Mouse (Mus musculus): ENCODE results near the gene Ccdc162.

Gene Ccdc162

DNA sequence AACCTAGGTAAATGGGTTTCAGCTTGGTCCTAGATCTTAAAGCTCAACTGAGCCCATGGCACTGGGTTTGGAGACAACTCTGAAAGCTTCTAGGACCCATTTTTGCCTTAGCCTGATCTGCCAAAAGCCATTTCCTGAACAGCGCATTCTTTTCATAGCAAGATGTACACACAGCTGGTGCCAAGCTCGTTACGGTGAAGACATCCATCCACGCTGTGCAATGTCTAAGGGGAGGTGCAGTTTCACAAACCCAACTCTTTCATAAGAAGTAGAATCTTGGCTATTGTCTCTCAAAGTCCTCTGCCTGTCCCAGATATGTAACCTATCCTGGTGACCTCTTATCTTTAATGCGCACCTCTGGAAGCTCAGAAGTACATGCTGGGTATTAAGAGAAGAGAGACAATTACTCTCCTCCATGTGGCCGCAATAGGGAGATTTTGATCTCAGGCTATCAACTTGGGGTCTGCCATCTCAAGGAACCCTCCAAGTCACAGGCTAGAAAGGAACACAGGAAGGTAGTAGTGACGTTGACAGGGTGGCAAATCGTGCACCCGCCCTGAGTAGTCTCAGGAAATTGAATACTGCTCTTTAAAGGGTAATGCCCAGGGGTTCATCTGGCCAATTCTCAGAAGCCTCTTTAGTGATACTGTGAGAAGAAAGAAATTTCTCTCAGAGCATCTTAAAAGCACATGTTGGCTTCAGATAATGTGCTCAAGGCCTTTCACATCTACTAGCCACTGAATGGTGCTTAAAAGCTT, 81.0 kb downstream of the Ccdc162 start:
- peak; percentile 55 for DNase-seq (ENCODE audit: low read depth)

DNA sequence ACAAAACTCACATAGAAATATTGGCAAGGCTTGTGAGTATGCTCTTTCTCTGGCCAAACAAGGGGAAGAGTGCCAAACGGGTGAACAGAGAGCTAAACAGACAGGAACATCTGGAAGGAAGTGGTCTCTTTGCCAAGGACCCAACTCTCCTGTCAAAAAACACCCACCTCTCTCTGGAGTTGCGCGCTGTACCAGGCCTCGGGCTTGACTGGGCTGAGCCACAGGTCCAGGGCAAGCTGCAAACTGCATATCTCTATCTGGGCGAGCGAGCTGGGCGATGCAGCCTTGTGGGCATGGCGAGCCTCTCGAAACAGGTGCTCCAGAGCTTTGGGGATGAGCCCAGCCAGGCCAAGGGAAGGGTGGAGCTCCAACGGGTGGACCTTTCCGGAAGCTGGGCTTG, 82.6 kb downstream of the Ccdc162 start:
- DNase-seq (ENCODE audit: low read depth): no peak

DNA sequence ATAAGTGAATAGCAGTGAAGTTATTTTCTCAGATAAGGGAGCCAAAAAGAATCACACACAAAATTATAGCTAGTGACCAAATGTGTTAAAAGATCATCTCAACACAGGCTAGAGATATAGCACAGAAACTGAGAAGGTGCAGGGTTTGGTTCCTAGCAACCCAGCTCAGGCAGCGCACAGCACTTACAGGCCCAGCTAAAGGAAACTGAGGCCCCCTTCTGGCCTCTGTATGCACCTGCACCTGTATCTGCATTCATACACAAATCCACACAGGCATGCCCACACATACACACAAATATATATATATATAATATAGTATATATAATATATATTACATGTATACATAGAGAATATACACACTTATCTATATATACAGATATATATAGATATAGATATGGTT, 84.4 kb downstream of the Ccdc162 start:
- DNase-seq (ENCODE audit: low read depth): no peak

DNA sequence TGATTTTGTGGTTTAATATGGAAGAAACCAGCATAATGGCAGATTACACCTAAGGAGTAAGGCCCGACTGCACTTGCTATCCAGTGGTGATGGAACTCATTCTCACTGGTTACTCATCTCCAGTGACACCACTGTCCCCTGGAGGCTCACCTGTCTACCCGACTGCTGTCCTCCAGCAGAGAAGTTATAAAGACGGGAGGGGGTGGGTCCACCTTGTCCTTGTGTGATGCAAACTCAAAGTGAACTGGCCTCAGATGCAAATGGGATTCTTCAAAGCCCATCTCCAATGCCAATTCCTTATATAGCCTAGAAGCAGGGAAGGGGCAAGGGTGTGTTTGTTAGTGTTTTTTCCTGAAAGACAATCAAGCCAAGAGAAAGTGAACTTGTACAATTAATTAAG, 89.4 kb downstream of the Ccdc162 start:
- DNase-seq (ENCODE audit: low read depth): no peak

DNA sequence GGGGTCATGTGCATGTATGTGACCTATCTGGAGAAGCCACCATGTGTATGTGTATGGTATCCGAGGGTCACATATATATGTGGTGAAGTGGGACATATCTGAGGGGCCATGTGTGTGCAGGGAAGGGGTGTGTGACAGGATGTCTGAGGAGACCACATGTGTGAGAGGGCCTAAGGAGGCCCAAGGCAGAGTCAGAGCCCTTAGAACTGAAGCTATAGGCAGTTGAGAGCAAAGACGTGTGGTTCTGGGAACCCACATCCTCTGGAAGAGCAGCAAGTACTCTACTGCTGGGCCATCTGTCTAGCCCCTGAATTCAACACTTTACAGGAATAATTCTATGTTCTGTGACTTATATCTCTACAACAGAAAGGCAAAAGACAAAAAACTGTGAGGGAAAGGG, 96.4 kb downstream of the Ccdc162 start:
- peak; percentile 75 for DNase-seq (ENCODE audit: low read depth)

DNA sequence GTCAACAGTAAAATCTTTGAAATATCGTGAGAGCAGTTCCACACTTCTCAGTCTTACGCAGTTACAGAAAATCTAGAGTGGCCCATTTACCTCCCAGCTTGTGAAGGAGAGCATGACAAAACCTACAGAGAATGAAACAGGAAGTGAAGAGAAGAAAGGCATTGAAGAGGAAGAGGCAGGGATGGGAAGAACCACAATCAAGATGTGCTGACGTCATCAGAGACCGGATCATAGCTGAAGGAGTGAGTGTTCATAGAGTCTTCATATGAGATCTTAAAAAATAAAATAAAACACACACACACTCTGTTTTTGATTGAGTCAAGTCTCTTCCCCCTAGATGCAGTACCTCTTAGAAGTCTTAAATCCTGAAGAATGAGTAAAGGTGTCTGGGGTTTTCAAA, 100.9 kb downstream of the Ccdc162 start:
- peak; percentile 84 for DNase-seq (ENCODE audit: low read depth)

DNA sequence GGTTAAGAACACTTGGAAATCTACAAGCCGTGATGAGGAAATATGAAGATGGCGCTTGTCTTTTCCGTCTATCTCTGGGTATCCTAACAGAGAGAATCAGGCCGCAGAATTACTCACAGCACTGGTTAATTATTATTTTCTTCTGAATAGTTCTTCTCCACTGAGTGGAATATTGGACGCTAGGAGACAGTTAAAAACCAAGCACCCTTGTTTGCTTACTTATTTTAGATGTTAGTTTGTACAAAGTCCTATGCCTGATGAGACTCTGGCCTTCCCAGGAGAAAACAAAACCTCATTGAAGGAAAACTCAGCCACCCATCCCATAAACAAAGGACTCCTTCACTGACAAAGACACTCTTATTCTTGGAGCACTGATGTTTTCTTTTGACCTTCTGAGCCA, 104.5 kb downstream of the Ccdc162 start:
- DNase-seq (ENCODE audit: low read depth): no peak

DNA sequence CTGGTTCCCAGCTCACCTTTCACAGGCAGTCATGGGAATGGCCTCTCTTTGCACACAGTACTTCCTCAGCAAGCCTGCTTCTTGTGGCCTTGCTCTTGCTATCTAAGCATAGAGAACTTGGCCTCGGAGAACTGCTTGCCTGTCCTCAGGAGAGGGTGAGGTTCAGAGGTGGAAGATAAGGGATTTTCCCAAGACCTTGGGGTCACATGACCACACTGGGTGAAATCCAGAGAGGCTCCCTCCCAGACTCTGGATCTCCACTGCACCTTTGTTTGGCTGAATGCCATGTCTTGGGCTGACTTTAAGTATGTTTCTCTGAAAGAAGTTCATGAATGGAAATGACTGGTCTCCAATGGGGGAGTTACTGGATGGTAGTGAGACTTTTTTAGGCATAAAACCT, 107.0 kb downstream of the Ccdc162 start:
- DNase-seq (ENCODE audit: low read depth): no peak

DNA sequence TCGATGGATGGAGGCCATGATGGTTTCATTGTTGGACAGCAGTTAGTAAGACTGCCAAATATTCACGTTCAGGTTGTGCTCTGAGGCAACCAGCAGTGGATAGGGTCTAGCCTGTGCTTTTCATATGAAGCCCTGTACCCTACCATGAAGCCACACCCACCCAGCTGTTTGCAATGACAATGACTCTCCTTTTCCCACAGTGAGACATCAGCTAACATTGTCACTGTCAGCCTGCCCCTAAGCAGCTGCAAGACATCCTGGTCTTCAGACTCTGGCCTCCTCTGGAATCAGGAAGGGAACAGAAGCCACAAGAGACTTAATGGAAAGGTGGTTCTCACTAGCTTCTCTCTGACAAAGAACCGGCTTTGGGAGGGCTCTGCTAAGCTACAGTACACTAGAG, 107.9 kb downstream of the Ccdc162 start:
- DNase-seq (ENCODE audit: low read depth): no peak

DNA sequence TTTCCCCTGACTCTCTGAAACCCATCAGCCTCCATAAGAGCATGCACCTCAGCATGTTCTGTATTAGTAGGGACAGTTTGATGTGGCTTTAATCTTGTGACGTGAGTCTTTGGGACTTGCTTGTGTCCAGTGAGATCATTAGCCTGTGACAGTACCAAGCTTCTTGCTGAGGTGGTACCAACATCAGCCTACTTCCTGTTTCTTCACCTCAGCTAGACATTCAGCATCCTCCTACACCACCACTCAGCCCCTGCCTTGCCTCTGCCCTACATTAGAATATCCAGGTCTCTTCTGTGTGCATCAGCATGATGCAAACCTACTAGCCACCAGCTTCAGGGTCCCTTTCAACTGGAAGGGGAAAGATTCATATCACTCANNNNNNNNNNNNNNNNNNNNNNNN, 113.8 kb downstream of the Ccdc162 start:
- DNase-seq (ENCODE audit: low read depth): peak; percentile 45

DNA sequence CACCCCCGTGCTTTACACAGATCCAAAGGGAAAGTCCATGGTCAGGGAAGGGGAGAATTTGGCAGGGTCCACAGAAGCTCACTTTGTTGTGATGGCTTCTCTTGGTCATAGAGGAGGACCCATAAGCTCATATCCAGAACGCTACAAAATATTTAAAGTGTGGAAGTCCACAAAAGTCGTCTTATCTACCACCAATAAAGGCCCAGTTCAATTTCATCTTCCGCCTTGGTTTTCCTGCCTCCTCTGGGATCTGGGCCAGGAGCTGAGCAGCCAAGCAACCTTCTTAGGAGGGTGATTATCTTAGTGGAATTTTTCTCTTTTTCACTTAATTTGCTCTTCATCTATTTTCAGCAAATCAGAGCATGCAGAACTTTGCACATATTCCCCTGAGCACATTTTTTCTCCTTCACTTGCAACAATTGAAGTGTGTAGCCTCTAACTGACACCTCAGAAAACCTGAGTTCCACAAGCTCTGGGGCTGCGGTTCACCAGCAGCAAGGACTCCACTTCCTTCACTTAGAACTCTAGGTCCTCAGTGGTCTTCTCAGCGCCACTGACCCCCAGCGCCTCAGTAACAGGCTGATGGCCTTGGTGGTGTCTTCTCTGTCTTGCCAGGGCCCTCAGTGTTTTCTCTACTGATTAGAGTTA, 114.4 kb downstream of the Ccdc162 start:
- DNase-seq (ENCODE audit: low read depth): no peak

DNA sequence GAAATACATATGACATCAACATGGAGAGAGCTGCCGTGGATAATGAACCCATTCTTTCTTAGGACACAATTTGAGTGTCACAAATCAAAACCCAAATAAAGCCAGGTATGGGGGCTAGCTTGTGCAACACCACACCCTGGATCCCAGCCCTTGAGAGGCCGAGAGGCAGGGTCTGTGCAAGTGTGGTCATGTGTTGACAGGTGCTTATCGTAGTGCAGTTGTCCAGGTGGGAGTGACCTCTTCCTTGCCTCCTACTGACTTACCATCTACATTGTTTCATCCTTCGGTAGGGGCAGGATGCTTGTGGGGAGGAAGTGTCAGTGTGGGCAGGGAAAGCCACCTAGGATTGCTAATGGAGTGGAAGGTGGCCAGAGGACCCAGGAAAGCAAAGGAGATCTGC, 115.1 kb downstream of the Ccdc162 start:
- DNase-seq (ENCODE audit: low read depth): no peak

DNA sequence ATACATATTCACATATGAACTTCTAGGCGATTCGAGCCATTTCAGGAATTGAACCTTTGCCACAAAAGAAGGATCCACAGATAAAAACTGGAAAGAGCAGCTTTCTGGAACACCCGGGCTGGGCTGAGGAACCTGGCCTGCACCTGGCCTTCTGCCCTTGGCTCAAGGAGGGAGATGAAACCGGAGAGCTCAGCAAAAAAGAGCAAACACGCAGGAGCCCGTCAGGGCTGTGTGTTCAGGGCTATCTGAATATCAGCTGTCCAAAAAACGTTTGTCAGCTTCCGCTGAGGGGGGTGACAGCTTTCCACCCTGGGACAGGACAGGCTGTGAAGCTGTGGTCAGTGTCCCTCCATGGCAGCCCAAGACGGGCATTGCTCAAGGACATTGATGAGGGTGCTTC, 117.4 kb downstream of the Ccdc162 start:
- no peak for DNase-seq (ENCODE audit: low read depth)

DNA sequence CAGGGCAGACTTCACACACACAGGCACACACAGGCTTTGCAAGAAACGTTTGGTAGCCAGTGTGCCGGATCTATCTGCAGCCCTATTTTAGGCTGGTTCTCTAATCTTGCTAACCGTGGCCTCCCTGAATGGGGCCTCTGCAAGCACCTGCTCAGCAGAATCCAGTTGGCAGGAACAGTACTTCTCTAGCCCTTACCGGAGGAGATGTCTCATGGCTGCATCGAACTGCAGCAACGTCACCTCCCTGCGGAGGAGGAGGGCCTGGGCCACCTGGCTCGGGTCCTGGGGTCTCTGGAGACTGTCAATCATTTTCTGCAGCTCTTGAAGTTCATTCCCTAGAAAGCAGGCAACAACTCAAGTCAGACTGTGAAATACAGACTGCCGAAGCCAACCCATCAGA, 118.2 kb downstream of the Ccdc162 start:
- no peak for DNase-seq (ENCODE audit: low read depth)

DNA sequence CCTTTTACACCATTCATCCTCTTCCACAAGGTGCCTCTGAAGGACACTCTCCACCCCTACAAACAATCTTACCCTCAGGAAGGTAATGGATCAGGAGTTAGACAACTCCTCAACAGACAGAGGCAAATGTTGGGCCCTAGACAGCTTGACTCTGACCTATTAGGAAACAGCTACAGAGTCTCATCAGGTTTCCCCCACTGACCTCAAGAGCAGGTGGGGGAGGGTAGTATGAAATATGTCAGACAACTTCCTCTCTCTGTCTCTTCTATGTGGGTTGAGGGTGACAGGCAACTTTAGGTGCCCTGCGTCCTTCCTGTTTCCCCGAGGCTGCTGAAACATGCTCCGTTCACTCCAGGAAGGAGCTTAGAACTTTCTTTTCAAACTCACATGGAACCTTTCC, 120.9 kb downstream of the Ccdc162 start:
- peak; percentile 83 for DNase-seq (ENCODE audit: low read depth)

DNA sequence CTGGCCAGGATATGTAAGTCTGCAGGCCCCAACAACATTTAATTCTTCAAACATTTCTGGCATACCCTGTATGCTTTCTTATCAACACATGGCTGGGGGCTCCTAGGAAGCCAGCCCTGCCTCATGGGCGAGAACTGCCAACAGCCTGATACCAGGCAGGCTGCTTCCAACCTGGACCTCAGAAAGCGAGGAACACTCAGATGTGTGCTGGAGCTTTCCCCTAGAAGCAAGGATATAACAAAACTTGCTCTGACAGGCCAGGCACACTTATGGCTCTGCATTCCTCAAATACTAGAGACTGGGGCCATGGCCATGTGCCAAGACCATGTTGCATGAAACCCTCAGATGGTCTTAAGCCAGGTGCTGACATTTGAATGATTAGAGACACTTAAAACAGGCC, 121.5 kb downstream of the Ccdc162 start:
- DNase-seq (ENCODE audit: low read depth): no peak

DNA sequence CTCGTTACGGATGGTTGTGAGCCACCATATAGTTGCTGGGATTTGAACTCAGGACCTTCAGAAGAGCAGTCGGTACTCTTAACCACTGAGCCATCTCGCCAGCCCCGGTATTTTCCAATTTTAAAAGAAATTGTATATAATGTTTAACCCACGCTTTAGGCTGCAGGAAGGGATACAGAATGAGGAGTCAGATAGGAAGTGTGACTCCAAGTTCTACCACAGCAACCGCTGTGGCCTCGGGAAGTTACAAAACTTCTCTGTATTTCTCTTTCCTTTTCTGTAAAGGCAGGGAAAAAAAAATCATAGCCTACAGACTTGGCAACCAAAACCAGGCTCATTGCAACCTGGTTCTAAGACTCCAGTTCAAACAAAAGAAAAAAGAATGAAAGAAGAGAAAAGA, 122.0 kb downstream of the Ccdc162 start:
- DNase-seq (ENCODE audit: low read depth): no peak

DNA sequence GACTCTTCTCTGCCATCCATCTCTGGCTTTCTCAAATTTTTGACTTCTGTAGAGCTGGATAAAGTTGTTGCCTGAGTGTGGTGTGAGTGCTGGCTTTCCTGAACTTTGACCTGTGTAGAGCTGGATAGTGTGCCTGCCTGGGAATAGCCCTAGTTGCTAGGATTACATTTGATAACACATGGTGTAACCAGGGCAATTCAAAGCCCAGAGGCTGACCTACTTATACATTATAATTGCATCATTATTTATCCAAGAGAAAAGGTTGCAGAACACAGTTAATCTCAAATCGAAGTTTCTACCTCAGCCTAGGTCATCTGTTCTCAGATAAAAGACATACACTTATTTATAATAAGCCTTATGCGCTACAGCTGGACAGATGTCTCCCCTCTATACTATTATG, 127.8 kb downstream of the Ccdc162 start:
- no peak for DNase-seq (ENCODE audit: low read depth)

DNA sequence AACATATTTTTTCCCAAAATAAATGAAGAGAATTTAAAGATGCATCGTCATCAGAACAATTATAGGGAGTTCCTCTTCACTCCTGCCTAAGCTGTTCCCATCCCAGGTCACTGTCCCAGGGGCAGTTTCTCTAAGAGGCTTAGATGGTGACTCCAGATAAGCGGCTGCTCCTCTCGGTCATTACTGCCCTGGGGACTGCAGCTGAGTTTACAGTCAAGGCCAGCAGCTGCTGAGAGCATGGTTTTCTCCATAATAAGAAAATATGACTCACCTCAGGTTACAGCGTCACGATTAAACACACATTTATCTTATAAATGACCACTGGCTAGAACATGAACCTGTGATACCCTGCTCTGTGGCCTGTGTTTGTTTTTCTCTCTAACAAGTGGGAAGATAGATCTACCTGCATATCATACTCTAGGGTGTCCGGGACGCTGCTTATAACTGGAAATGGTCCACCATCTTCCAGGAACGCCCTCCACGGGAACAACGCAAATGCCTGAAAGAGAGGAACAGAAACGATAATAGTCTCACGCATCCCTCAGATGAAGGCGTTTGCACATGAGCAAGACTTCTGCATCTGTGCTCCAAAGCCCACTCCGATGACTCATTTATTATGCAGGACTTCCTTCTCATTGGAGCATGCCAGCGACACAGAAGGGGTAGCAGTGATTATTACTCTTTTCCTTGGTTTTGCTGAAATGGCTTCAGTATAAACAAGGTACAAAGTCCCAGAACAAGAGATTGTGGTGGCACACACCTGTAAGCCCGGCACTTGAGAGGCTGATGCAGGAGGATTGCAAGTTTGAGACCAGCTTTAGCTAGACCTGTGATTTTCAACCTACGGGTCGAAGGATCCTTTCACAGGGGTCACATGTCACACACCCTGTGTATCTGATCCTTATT, 129.2 kb downstream of the Ccdc162 start:
- no peak for DNase-seq (ENCODE audit: low read depth)

DNA sequence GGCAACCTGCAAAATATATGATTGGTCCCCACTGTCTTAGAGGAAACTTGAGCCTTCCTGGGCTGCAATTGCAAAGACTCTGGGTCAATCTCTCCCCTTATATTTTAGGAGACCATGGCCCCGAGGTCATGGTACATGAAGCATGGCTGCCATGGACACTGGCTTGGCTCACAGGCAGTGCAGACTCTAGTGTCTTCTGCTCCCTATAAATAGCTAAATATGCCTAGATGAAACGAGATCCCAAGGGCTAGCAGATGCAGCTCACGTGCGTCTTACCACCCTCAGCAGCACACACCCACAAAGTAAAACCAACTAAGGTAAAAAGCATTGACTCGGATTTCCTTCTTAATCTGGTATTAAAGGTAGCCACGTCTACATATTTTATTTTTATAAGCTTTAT, 133.1 kb downstream of the Ccdc162 start:
- DNase-seq (ENCODE audit: low read depth): no peak

DNA sequence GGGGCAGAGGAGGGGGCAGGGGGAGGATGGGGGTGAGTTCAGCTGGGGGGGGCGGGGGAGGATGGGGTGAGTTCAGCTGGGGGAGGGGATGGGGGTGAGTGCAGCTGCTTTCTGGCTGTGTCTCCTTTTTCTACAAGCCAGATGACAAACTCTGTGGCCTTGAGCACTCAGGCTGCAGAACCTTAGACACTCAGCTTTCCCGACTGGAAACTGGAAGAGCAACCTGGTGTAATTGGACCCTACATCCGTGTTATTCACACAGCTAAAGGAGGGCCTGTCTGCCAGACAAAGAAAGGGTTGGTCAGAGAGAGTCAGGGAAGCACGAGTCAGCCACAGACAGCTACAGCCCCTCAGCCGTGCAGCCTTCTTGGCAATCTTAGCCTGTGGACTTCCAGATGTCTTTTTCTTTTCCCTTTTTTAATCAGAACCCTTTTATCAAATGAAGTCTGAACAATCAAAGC, 133.5 kb downstream of the Ccdc162 start:
- DNase-seq (ENCODE audit: low read depth): no peak

DNA sequence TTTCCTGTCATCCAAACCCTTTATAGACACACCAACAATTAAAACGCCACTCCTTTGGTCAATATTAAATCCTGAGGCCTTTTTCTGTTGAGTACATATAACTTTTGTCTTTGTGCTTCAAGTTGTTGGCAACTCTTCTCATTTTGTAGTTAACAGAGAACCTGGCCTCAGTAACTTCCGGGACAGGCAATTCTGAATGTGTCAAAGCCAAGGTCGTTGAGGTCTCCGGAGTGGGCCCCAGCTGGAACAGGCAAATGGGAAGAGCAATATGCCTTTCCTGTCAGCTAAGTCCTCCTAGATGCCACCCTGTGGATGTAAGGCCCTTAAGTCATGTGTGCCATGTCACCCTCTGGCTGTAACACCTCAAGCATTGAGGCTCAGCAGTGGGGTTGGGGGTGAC, 136.0 kb downstream of the Ccdc162 start:
- no peak for DNase-seq (ENCODE audit: low read depth)

DNA sequence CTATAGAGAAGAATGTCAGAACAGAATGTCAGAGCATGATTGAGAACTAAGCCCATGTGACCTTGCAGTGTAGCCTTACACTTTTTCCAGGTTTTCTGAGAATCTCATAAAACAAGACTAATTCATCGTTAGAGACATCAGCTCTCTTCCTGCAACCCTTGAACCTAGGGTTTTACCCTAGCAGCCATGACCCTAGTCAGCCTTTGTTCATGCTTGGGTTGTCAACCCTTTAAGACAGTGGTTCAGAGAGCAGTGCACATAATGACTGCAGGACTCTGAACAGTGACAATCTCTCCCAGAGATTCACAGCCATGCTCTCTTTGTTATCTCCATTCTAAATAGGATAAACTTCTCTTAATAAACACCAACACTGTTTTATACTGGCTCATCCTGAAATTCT, 137.9 kb downstream of the Ccdc162 start:
- no peak for DNase-seq (ENCODE audit: low read depth)

Measured in naive thymus-derived CD4-positive, alpha-beta T cell, adult 2 months (primary cell).